Mouse (Mus musculus) stomach, embryonic 15.5 days (tissue): ENCODE measurements around the gene Ctsq. TPM values are rescaled to one million over a fixed set of nuclear protein-coding genes. Genes with fewer than 3 reads are reported as not detected.
"Not testable (repeated sequence)": the region's sequence is repeated elsewhere in the genome, so short reads cannot be mapped to it uniquely, and the experiment has no call there.

ENCODE experiments used
- ATAC-seq: fragments of 200-750 bp; cut with Nextera tagmentation; 2 replicates; pipeline ENCODE4 v1.8.0; 2017; ENCODE audit warnings: low read depth, moderate number of reproducible peaks, moderate TSS enrichment; ENCODE audit not compliant: insufficient read depth, low FRiP score
- H3K27ac ChIP-seq: fragments of 300-500 bp; sonication (generic); 2 replicates; pipeline ENCODE4 v1.5.1; 2015; ENCODE audit warnings: mild to moderate bottlenecking, inconsistent platforms
- H3K27me3 ChIP-seq: fragments of 300-500 bp; sonication (generic); replicated peaks from 2 replicates; pipeline ENCODE4 v1.6.1; 2015; ENCODE audit warnings: inconsistent platforms
- H3K36me3 ChIP-seq: fragments of 300-500 bp; sonication (generic); 2 replicates; pipeline ENCODE4 v1.6.1; 2015; ENCODE audit warnings: inconsistent platforms
- H3K4me1 ChIP-seq: fragments of 300-500 bp; sonication (generic); 2 replicates; pipeline ENCODE4 v1.6.1; 2015; ENCODE audit warnings: inconsistent platforms
- H3K4me2 ChIP-seq: fragments of 300-500 bp; sonication (generic); 2 replicates; pipeline ENCODE4 v1.6.1; 2015; ENCODE audit warnings: mild to moderate bottlenecking, inconsistent platforms
- H3K4me3 ChIP-seq: fragments of 300-500 bp; sonication (generic); replicated peaks from 2 replicates; pipeline ENCODE4 v1.5.1; 2015; ENCODE audit warnings: inconsistent platforms
- H3K9ac ChIP-seq: fragments of 300-500 bp; sonication (generic); 2 replicates; pipeline ENCODE4 v1.6.1; 2015; ENCODE audit warnings: inconsistent platforms
- H3K9me3 ChIP-seq: fragments of 300-500 bp; sonication (generic); 2 replicates; pipeline ENCODE4 v1.6.1; 2016; ENCODE audit warnings: inconsistent platforms
- WGBS: fragments of 180-500 bp; shearing (Covaris S2); methylation state at CpG from one replicate; pipeline ENCODE4 v1.1.7; 2015; 5-methylcytosine and 5-hydroxymethylcytosine counted together
- polyA plus RNA-seq: library from polyadenylated mRNA; unstranded; fragments of >200 nt; fragmentation: Nextera tagmentation; extraction: Ambion mirVana; gene quantifications from 2 replicates; pipeline ENCODE4 v1.2.1, GENCODE M21; 2015

Ctsq gene
- polyA plus RNA-seq = not detected in 2 replicates

DNA sequence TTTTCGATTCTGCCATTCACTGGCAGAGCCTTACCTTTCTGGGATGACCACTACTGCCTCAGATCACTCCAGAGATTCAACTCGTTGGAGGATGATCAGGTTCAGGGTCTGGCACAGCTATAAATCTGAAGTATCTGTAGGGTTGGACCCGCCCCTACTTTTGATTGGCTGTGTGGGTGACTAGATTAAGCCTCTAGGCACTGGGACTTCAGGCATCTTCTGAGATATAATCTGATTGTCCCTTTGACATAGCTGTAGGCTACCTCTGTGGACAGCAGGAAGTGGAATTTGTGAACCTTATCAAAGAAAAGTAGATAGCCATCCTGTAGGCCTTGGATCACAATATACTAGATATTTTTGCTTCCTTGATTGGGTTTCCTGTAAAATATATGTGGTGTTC, at the start of gene Ctsq:
Ctsq (minus strand) TSS at position 101 of the 400 bp plus-strand sequence.
- ATAC-seq = no peak
- WGBS = 53% methylated on average over 3 of the region's 3 CpGs
- no peaks in the 10 kb centered on the region for H3K4me1 ChIP-seq
- no peaks in the 10 kb centered on the region for H3K9me3 ChIP-seq
- H3K4me3 ChIP-seq = no peak within 1 kb of the TSS
- H3K27ac ChIP-seq = no peak within 1 kb of the TSS
- no peaks in the 10 kb centered on the region for H3K27me3 ChIP-seq
- no peak within 1 kb of the TSS for H3K4me2 ChIP-seq
- no peaks in the 10 kb centered on the region for H3K36me3 ChIP-seq
- no peak within 1 kb of the TSS for H3K9ac ChIP-seq

DNA sequence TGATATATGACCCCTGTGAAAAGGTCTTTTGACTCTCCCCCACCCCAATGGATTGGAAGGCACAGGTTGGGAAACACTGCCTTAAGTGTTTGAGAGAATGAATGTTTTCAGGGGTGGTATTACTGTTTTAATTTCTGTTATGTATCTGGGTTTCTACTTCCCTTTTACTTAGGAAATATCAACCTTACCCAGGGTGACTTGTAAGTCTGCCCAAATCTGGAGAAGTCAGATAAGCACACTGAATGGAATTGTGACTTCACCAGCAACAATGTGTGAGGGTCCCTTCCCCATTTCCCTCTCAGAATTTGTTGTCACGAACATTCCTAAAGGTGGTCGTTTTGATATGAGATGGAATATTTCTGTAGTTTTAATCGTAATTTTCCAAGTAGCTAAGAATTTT, 17.6 kb downstream of the Ctsq start:
- Histone ChIP-seq H3K27ac (no peak overlapping the region), H3K4me3 (no peak overlapping the region), H3K9me3 (no peaks in the 10 kb centered on the region), H3K27me3 (no peaks in the 10 kb centered on the region), H3K36me3 (no peaks in the 10 kb centered on the region), H3K9ac (no peak overlapping the region), H3K4me2 (no peak overlapping the region), H3K4me1 (no peaks in the 10 kb centered on the region)
- 78% methylated on average over 3 of the region's 3 CpGs for WGBS
- ATAC-seq = no peak

DNA sequence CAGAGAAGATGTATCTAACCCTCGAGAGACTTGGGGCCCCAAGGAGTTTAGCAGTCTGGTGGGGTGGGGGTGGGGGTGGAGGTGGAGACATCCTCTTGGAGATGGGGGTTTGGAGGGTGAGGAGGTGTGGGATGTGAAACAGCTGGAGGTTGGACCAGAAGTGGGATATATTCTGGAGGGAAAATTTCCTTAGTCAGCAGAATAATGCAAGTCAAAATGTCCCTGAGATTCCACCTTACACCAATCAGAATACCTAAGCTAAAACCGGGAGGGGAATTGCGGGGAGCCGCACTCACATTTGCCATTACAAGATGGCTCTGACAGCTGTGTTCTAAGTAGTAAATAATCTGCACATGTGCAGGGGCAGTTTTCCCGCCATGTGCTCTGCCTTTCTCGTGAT, 18.6 kb downstream of the Ctsq start:
- H3K4me2 ChIP-seq = no peak overlapping the region
- no peaks in the 10 kb centered on the region for H3K27me3 ChIP-seq
- no peak overlapping the region for H3K9ac ChIP-seq
- WGBS = 76% methylated on average over 6 of the region's 6 CpGs
- H3K9me3 ChIP-seq = no peaks in the 10 kb centered on the region
- H3K36me3 ChIP-seq = no peaks in the 10 kb centered on the region
- no peaks in the 10 kb centered on the region for H3K4me1 ChIP-seq
- no peak overlapping the region for H3K27ac ChIP-seq
- H3K4me3 ChIP-seq = no peak overlapping the region
- ATAC-seq = no peak

DNA sequence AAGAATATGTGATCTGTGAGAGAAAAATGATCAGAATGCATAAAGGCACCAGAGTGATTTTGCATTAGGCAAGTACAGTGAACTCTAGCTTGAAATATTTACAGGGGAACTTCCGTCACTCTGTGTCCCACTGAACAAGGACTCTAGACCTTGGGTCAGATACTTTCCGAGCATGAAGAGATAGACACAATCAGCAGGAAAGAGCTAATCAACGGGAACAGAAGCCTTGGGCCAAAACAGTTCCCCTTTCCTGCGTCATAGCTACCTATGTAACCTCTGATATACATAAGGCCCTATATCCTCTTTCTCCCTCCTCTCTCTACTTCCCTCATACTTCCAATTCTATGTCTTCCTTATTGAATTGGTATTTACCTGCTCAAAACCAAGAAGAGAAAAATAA, 30.3 kb downstream of the Ctsq start:
- H3K36me3 ChIP-seq = no peaks in the 10 kb centered on the region
- 79% methylated on average over 4 of the region's 4 CpGs for WGBS
- no peaks in the 10 kb centered on the region for H3K9me3 ChIP-seq
- ATAC-seq = no peak
- no peak overlapping the region for H3K9ac ChIP-seq
- no peak overlapping the region for H3K4me2 ChIP-seq
- H3K4me3 ChIP-seq = no peak overlapping the region
- no peaks in the 10 kb centered on the region for H3K4me1 ChIP-seq
- H3K27me3 ChIP-seq = no peaks in the 10 kb centered on the region
- H3K27ac ChIP-seq = no peak overlapping the region

DNA sequence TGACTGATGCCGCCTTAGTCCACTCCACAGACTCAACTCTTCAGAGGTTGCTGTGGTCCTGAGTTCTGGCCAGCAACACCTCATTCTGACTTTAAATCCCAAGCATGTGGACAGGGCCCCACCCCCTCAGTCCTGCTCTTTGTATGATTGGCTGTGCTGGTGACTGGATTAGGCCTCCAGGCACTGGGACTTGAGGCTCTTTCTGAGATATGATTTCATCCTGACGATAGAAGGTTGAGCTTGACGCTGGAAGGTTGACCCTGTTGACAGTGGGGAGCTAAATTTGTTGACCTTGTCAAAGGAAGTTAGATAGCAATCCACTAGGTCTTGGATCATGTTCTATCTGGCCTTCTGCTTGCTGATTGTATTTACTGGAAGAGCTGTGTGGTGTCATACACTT, 34.6 kb downstream of the Ctsq start, which contains the start of gene Ctsj:
Ctsj (minus strand) TSS at position 101 of the 400 bp plus-strand sequence.
- H3K9me3 ChIP-seq = no peaks in the 10 kb centered on the region
- no peak within 1 kb of the TSS for H3K4me2 ChIP-seq
- H3K4me3 ChIP-seq = no peak within 1 kb of the TSS
- no peaks in the 10 kb centered on the region for H3K27me3 ChIP-seq
- H3K36me3 ChIP-seq = no peaks in the 10 kb centered on the region
- no peak within 1 kb of the TSS for H3K9ac ChIP-seq
- H3K27ac ChIP-seq = no peak within 1 kb of the TSS
- no peaks in the 10 kb centered on the region for H3K4me1 ChIP-seq
- 64% methylated on average over 3 of the region's 3 CpGs for WGBS
- ATAC-seq = no peak

DNA sequence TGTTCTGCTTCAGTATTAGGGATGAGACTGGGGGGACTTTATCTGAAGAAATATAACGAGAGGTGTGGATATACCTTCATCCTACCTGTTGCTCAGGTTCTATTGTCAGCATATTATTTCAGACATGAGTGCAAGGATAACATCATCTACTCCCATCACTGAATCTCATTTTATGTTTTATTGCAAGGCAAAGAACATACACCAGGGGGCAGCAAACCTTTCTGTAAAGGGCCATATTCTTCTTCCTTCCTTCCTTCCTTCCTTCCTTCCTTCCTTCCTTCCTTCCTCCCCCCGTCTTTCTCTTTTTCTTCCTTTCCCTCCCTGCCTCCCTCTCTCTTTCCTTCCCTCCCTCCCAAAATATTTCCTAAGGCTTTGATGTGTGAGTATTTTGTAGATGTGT, 42.8 kb downstream of the Ctsq start:
- no peak for ATAC-seq
- Histone ChIP-seq H3K4me3 (no peak overlapping the region), H3K27ac (no peak overlapping the region), H3K9me3 (no peaks in the 10 kb centered on the region), H3K4me1 (no peaks in the 10 kb centered on the region), H3K9ac (no peak overlapping the region), H3K27me3 (no peaks in the 10 kb centered on the region), H3K4me2 (no peak overlapping the region), H3K36me3 (no peaks in the 10 kb centered on the region)
- 65% methylated on average over 2 of the region's 2 CpGs for WGBS

DNA sequence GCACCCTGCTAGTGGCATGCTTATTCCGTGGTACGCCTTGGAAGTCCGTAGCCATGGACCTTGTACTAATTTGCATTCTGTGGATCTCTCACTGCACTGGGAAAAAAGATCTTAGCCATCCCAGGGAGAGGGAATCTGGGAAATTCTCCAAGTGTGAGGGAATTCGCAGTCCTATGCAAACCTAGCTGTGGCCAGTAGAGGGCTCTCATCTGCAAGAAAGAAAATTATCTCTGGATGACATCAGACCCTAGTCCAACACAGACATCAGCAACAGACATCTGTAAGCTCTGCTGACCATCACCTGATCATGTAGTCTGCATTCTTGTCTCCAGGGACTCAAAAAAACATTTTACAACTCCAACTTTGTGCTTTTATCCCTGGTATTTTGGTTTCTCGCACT, 53.5 kb downstream of the Ctsq start:
- H3K9ac ChIP-seq, ATAC-seq, H3K4me3 ChIP-seq, H3K36me3 ChIP-seq, H3K4me2 ChIP-seq, H3K27ac ChIP-seq, H3K4me1 ChIP-seq, H3K9me3 ChIP-seq, H3K27me3 ChIP-seq: not testable (repeated sequence)
- 73% methylated on average over 5 of the region's 5 CpGs for WGBS

Other genes starting within 250 kb of the Ctsq start
- not detected in 2 replicates for gene Ctsll3, start 237.8 kb downstream of the Ctsq start, polyA plus RNA-seq
- not detected in 2 replicates for gene 4930486L24Rik, start 176.2 kb downstream of the Ctsq start, polyA plus RNA-seq
- gene Gm49392, start 143.7 kb downstream of the Ctsq start, polyA plus RNA-seq = 0.15 and 0.31 TPM in 2 replicates
- 2.7 and 2.9 TPM in 2 replicates for gene Ctla2b, start 143.2 kb downstream of the Ctsq start, polyA plus RNA-seq
- gene Tpbpb, start 135.8 kb downstream of the Ctsq start, polyA plus RNA-seq = not detected in 2 replicates
- gene Gm49393, start 105.0 kb downstream of the Ctsq start, polyA plus RNA-seq = 0.44 TPM in 1 of 2 replicates, not detected in the other
- gene Gm49391, start 104.1 kb downstream of the Ctsq start, polyA plus RNA-seq = 2.8 and 3.1 TPM in 2 replicates
- 27.4 and 29.7 TPM in 2 replicates for gene Ctla2a, start 104.0 kb downstream of the Ctsq start, polyA plus RNA-seq
- not detected in 2 replicates for gene Tpbpa, start 98.6 kb downstream of the Ctsq start, polyA plus RNA-seq
- not detected in 2 replicates for gene Ctsj, start 34.7 kb downstream of the Ctsq start, polyA plus RNA-seq
- not detected in 2 replicates for gene Ctsr, start 123.6 kb upstream of the Ctsq start, polyA plus RNA-seq
- not detected in 2 replicates for gene Cts6, start 162.8 kb upstream of the Ctsq start, polyA plus RNA-seq
- not detected in 2 replicates for gene Cts8, start 214.7 kb upstream of the Ctsq start, polyA plus RNA-seq
- gene Gm49398, start 248.2 kb upstream of the Ctsq start, polyA plus RNA-seq = not detected in 2 replicates